Mouse (Mus musculus) liver, embryonic 13.5 days (tissue): Measurements from ENCODE around the gene Rnf212b. TPM values are rescaled to one million over a fixed set of nuclear protein-coding genes. Genes with fewer than 3 reads are reported as not detected.

Source experiments
- ATAC-seq: fragments of 200-750 bp; cut with Nextera tagmentation; 2 replicates; pipeline ENCODE4 v1.8.0; 2017; ENCODE audit warnings: low read depth, mild to moderate bottlenecking, moderate number of reproducible peaks, moderate library complexity
- DNase-seq: peaks from one replicate; pipeline ENCODE4 v3.0.0; 2022
- H3K27ac ChIP-seq: fragments of 300-500 bp; sonication (generic); 2 replicates; pipeline ENCODE4 v1.5.1; 2015; ENCODE audit warnings: moderate library complexity, mild to moderate bottlenecking, inconsistent platforms
- H3K27me3 ChIP-seq: fragments of 300-500 bp; sonication (generic); 2 replicates; pipeline ENCODE4 v1.6.1; 2015; ENCODE audit warnings: mild to moderate bottlenecking, inconsistent platforms
- H3K36me3 ChIP-seq: fragments of 300-500 bp; sonication (generic); 2 replicates; pipeline ENCODE4 v1.6.1; 2015; ENCODE audit warnings: mild to moderate bottlenecking, inconsistent platforms
- H3K4me1 ChIP-seq: fragments of 300-500 bp; sonication (generic); replicated peaks from 2 replicates; pipeline ENCODE4 v1.6.1; 2015; ENCODE audit warnings: inconsistent platforms
- H3K4me2 ChIP-seq: fragments of 300-500 bp; sonication (generic); 2 replicates; pipeline ENCODE4 v1.6.1; 2015; ENCODE audit warnings: inconsistent platforms, mild to moderate bottlenecking, moderate library complexity
- H3K4me3 ChIP-seq: fragments of 300-500 bp; sonication (generic); replicated peaks from 2 replicates; pipeline ENCODE4 v1.5.1; 2015; ENCODE audit warnings: mild to moderate bottlenecking, inconsistent platforms
- H3K9ac ChIP-seq: fragments of 300-500 bp; sonication (generic); 2 replicates; pipeline ENCODE4 v1.6.1; 2015; ENCODE audit warnings: mild to moderate bottlenecking, inconsistent platforms
- H3K9me3 ChIP-seq: fragments of 300-500 bp; sonication (generic); replicated peaks from 2 replicates; pipeline ENCODE4 v1.6.1; 2016; ENCODE audit warnings: inconsistent platforms
- WGBS: fragments of 180-500 bp; shearing (Covaris S2); methylation state at CpG from one replicate; pipeline ENCODE4 v1.1.7; 2015; ENCODE audit not compliant: insufficient replicate concordance; 5-methylcytosine and 5-hydroxymethylcytosine counted together
- polyA plus RNA-seq: library from polyadenylated mRNA; unstranded; fragments of >200 nt; fragmentation: Nextera tagmentation; extraction: Ambion mirVana; gene quantifications from 2 replicates; pipeline ENCODE4 v1.2.1, GENCODE M21; 2015

The Rnf212b gene
- polyA plus RNA-seq, 1 experiment from 2014 or later: not detected

DNA sequence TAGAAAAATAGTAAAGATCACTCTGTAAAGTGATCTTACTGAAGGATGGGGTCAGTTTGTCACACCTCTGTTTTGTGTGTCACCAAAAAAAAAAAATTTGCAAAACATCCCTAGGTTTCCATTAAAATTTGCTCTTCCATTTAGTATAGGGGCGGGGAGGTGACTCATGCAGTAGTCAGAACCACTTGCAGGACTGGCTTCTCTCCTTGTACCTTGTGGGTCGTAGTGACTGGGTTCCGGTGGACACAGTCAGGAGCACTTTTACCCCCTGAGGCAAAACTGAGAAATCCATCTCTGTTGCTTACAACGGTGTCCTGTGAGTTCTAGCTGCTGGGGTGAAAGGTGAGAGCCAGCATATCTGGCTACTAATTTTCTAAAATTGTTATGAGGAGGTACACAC is 89.7 kb downstream of the Rnf212b start:
- WGBS: 70% methylated on average over 4 of the region's 4 CpGs

More for the DNA sequence above, 89.7 kb downstream of the Rnf212b start:
- Histone ChIP-seq H3K4me2 (no peak overlapping the region), H3K9me3 (no peaks in the 10 kb centered on the region), H3K4me3 (no peak overlapping the region), H3K27me3 (no peaks in the 10 kb centered on the region), H3K36me3 (peaks cover 3% of the 10 kb centered on the region), H3K27ac (no peak overlapping the region), H3K4me1 (no peaks in the 10 kb centered on the region), H3K9ac (no peak overlapping the region)
- DNase-seq (no peak), ATAC-seq (no peak)

Other genes with a start within 250 kb of the Rnf212b start
- 3.9 and 4.4 TPM in 2 replicates for gene Ajuba, start 236.6 kb upstream of the Rnf212b start, polyA plus RNA-seq
- gene 4931414P19Rik, start 208.1 kb upstream of the Rnf212b start, polyA plus RNA-seq: 2.7 and 3.0 TPM in 2 replicates
- gene Psmb5, start 196.1 kb upstream of the Rnf212b start, polyA plus RNA-seq: 262 and 266 TPM in 2 replicates
- not detected in 2 replicates for gene Psmb11, start 192.7 kb upstream of the Rnf212b start, polyA plus RNA-seq
- not detected in 2 replicates for gene Gm17606, start 173.2 kb upstream of the Rnf212b start, polyA plus RNA-seq
- 0.25 and 0.38 TPM in 2 replicates for gene Cdh24, start 172.8 kb upstream of the Rnf212b start, polyA plus RNA-seq
- 46.3 and 51.6 TPM in 2 replicates for gene 1700123O20Rik, start 127.9 kb upstream of the Rnf212b start, polyA plus RNA-seq
- 62.5 and 68.7 TPM in 2 replicates for gene Acin1, start 127.2 kb upstream of the Rnf212b start, polyA plus RNA-seq
- gene Gm29776, start 115.3 kb upstream of the Rnf212b start, polyA plus RNA-seq: 0.03 and 0.05 TPM in 2 replicates
- 3.4 and 3.5 TPM in 2 replicates for gene Cebpe, start 102.0 kb upstream of the Rnf212b start, polyA plus RNA-seq
- 2.1 and 3.6 TPM in 2 replicates for gene Slc7a8, start 32.2 kb upstream of the Rnf212b start, polyA plus RNA-seq
- 2.2 TPM in 2 replicates for gene Homez, start 56.8 kb downstream of the Rnf212b start, polyA plus RNA-seq
- gene Ppp1r3e, start 63.4 kb downstream of the Rnf212b start, polyA plus RNA-seq: 0.41 and 0.50 TPM in 2 replicates
- gene Bcl2l2, start 69.2 kb downstream of the Rnf212b start, polyA plus RNA-seq: 0.57 and 0.62 TPM in 2 replicates
- 0.09 TPM in 1 of 2 replicates, not detected in the other for gene Gm20521, start 69.3 kb downstream of the Rnf212b start, polyA plus RNA-seq
- 53.9 and 59.1 TPM in 2 replicates for gene Pabpn1, start 78.4 kb downstream of the Rnf212b start, polyA plus RNA-seq
- gene Slc22a17, start 99.0 kb downstream of the Rnf212b start, polyA plus RNA-seq: 2.0 and 2.1 TPM in 2 replicates
- gene Efs, start 112.0 kb downstream of the Rnf212b start, polyA plus RNA-seq: 0.71 TPM in 2 replicates
- not detected in 2 replicates for gene Il25, start 118.6 kb downstream of the Rnf212b start, polyA plus RNA-seq
- gene Cmtm5, start 122.1 kb downstream of the Rnf212b start, polyA plus RNA-seq: 0.20 TPM in 1 of 2 replicates, not detected in the other
- 0.69 and 2.9 TPM in 2 replicates for gene Myh6, start 152.8 kb downstream of the Rnf212b start, polyA plus RNA-seq
- gene Gm17428, start 162.8 kb downstream of the Rnf212b start, polyA plus RNA-seq: not detected in 2 replicates
- gene Myh7, start 180.5 kb downstream of the Rnf212b start, polyA plus RNA-seq: 0.98 and 6.2 TPM in 2 replicates
- gene Ngdn, start 201.3 kb downstream of the Rnf212b start, polyA plus RNA-seq: 55.5 and 61.8 TPM in 2 replicates